Mouse (Mus musculus) liver, embryonic 15.5 days (tissue): ENCODE measurements around the gene Parp11. TPM values are rescaled to one million over a fixed set of nuclear protein-coding genes. Genes with fewer than 3 reads are reported as not detected.

ENCODE experiments used
- polyA plus RNA-seq: library from polyadenylated mRNA; unstranded; fragments of >200 nt; fragmentation: Nextera tagmentation; extraction: Ambion mirVana; gene quantifications from 2 replicates; pipeline ENCODE4 v1.2.1, GENCODE M21; 2015

Gene Parp11
- polyA plus RNA-seq, 1 experiment from 2014 or later = 6.2 TPM

Other genes with a start within 250 kb of the Parp11 start
- 0.97 and 1.0 TPM in 2 replicates for gene Cracr2a, start 114.5 kb downstream of the Parp11 start, polyA plus RNA-seq